Mouse (Mus musculus): ENCODE results near the gene Klf12. TPM values are rescaled to one million over a fixed set of nuclear protein-coding genes. Genes with fewer than 3 reads are reported as not detected.
A peak's percentile ranks its signal among the peaks of the same experiment; 100 is the strongest.

Gene Klf12
- polyA plus RNA-seq, 1 experiment from 2014 or later, result 13.2 TPM

- Histone ChIP-seq H3K9ac (no peak overlapping the region), H3K27me3 (no peaks in the 10 kb centered on the region), H3K27ac (no peak overlapping the region), H3K4me3 (replicated peaks) (no peak overlapping the region), H3K36me3 (no peaks in the 10 kb centered on the region), H3K9me3 (replicated peaks) (0 out of 2 replicates have a peak, but pooled peaks cover 2% of the 10 kb centered on the region), H3K4me2 (no peak overlapping the region), H3K4me1 (no peaks in the 10 kb centered on the region)
- 81% methylated on average over 4 of the region's 4 CpGs for WGBS
- ATAC-seq (replicated peaks; ENCODE audit: low FRiP score), result no peak
Measured at GRCm38 (mm10) chr14:99967920-99968319, 316.6 kb downstream of the Klf12 start.

- 0 out of 2 replicates have a peak, but pooled peaks have one; percentile 49 for ATAC-seq (replicated peaks; ENCODE audit: low FRiP score)
- H3K27ac ChIP-seq, result no peak overlapping the region
- WGBS, result 50% methylated on average over 10 of the region's 10 CpGs
- no peak overlapping the region for H3K4me3 ChIP-seq (replicated peaks)
- 0 out of 2 replicates have a peak, but pooled peaks cover 4% of the 10 kb centered on the region for H3K4me1 ChIP-seq
- H3K9me3 ChIP-seq (replicated peaks), result 0 out of 2 replicates have a peak, but pooled peaks cover 3% of the 10 kb centered on the region
- H3K9ac ChIP-seq, result no peak overlapping the region
- no peaks in the 10 kb centered on the region for H3K36me3 ChIP-seq
- no peak overlapping the region for H3K4me2 ChIP-seq
- no peaks in the 10 kb centered on the region for H3K27me3 ChIP-seq
Measured at GRCm38 (mm10) chr14:99960500-99961229, 323.8 kb downstream of the Klf12 start.

GRCm38 (mm10) chr14:99955133-99955532, 329.3 kb downstream of the Klf12 start:
- no peaks in the 10 kb centered on the region for H3K9me3 ChIP-seq (replicated peaks)
- H3K9ac ChIP-seq, result no peak overlapping the region
- no peaks in the 10 kb centered on the region for H3K4me1 ChIP-seq
- no peak overlapping the region for H3K4me2 ChIP-seq
- 90% methylated on average over 4 of the region's 4 CpGs for WGBS
- H3K27ac ChIP-seq, result no peak overlapping the region
- H3K27me3 ChIP-seq, result no peaks in the 10 kb centered on the region
- no peak overlapping the region for H3K4me3 ChIP-seq (replicated peaks)
- ATAC-seq (replicated peaks; ENCODE audit: low FRiP score), result no peak
- no peaks in the 10 kb centered on the region for H3K36me3 ChIP-seq

DNA sequence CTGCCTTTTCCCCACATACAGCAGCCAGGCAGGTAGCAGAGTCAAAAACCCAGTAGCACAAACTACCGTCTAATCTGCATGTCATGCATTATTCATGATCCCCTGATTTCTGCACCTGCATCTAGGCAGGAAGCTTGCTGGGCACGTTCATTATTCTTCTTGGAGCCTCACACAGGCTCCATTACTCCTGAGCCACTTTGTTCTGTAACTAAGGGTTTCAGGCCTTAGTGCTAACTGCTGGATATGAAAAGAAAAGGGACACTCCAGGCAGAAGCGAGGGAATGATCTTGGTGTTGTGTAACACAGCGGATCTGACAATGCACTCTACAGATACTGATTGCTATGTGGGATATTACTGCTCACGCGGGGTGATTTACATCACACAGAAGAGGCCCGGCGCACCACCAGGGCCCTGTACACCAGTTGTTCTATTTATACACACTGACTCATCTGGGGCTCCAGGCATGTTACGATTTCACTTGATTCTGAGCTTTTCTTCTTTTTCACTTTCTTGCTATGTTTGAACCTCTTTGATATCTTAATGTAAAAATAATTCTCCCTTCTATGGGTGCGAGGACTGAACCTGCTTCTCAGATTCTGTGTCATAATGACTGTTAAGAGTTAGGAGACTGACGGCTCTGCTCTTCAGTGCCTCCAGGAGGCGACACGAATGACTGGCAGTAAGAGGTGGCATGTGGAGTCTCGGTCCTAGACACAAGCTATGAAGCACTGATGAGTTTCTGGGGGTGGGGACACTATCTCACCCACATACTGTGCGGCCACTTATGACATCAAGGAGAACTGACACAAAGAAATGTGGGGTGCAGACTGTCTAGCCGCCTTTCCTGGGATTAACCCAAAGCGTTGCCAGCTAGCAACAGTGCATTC, 340.0 kb downstream of the Klf12 start:
- H3K4me1 ChIP-seq, result peaks cover 21% of the 10 kb centered on the region
- H3K4me2 ChIP-seq, result no peak overlapping the region
- no peaks in the 10 kb centered on the region for H3K27me3 ChIP-seq
- peak overlapping the region; percentile 73 for H3K27ac ChIP-seq
- H3K4me3 ChIP-seq (replicated peaks), result no peak overlapping the region
- H3K9me3 ChIP-seq (replicated peaks), result no peaks in the 10 kb centered on the region
- H3K9ac ChIP-seq, result no peak overlapping the region
- ATAC-seq (replicated peaks; ENCODE audit: low FRiP score), result peak; percentile 38; the same call in 1 of the 2 replicates
- 69% methylated on average over 17 of the region's 17 CpGs for WGBS
- no peaks in the 10 kb centered on the region for H3K36me3 ChIP-seq

GRCm38 (mm10) chr14:99943156-99943555, 341.3 kb downstream of the Klf12 start:
- H3K36me3 ChIP-seq, result no peaks in the 10 kb centered on the region
- 12% methylated on average over 8 of the region's 8 CpGs for WGBS

DNA sequence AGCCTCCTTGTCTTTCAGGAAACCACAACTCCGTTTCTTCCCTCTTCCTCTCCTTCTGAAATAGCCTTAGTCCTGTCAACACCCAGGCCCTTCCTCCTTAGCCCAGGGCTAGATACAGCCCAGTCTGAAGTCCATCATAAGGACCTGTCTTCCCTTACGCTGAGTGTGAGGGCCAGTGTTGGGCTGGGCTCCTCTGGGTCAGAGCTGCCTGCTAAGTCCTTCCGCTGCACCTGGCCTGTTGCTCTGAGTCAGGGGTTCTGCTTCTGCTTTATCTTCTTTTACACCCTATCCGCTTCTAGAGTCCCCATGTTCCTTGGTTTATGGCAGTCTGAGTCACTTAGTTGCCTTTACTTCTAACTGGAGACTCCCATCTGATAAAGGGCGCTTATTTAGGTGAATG, 351.0 kb downstream of the Klf12 start:
- H3K27ac ChIP-seq, result no peak overlapping the region
- ATAC-seq (replicated peaks; ENCODE audit: low FRiP score), result no peak
- 81% methylated on average over 5 of the region's 5 CpGs for WGBS

More at GRCm38 (mm10) chr14:99943156-99943555, 341.3 kb downstream of the Klf12 start:
- peak; percentile 93 for ATAC-seq (replicated peaks; ENCODE audit: low FRiP score)
- peak overlapping the region; percentile 30 for H3K4me2 ChIP-seq
- no peaks in the 10 kb centered on the region for H3K27me3 ChIP-seq
- H3K4me1 ChIP-seq, result peaks cover 21% of the 10 kb centered on the region
- no peaks in the 10 kb centered on the region for H3K9me3 ChIP-seq (replicated peaks)
- no peak overlapping the region for H3K9ac ChIP-seq
- H3K4me3 ChIP-seq (replicated peaks), result no peak overlapping the region
- peak overlapping the region; percentile 78 for H3K27ac ChIP-seq

DNA sequence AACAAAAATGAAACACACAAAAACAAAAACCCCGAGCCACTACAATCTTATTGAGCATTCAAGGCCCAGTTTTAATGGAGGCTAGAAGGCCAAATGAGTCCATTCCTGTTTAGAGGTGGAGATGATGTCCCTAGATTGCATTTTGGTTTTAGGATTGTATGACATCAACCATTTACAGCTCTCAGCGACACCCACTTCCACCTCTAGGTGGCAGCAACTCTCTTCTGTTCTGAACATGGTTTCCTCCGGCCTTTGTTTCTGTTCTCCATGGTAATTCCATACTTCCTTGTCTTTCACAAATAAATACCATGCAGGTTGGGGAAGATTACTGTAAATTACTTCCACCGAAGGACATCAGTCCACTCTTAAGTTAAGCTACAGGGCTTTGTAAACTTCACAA, 352.6 kb downstream of the Klf12 start:
- H3K4me1 ChIP-seq, result no peaks in the 10 kb centered on the region
- no peak overlapping the region for H3K9ac ChIP-seq
- no peak overlapping the region for H3K27ac ChIP-seq
- no peak overlapping the region for H3K4me2 ChIP-seq
- 8% methylated on average over 4 of the region's 4 CpGs for WGBS
- no peaks in the 10 kb centered on the region for H3K36me3 ChIP-seq
- H3K4me3 ChIP-seq (replicated peaks), result no peak overlapping the region
- H3K27me3 ChIP-seq, result no peaks in the 10 kb centered on the region
- H3K9me3 ChIP-seq (replicated peaks), result no peaks in the 10 kb centered on the region
- ATAC-seq (replicated peaks; ENCODE audit: low FRiP score), result no peak

More for the DNA sequence above, 351.0 kb downstream of the Klf12 start:
- Histone ChIP-seq H3K36me3 (no peaks in the 10 kb centered on the region), H3K9me3 (replicated peaks) (no peaks in the 10 kb centered on the region), H3K9ac (no peak overlapping the region), H3K27me3 (no peaks in the 10 kb centered on the region), H3K4me3 (replicated peaks) (no peak overlapping the region), H3K4me2 (no peak overlapping the region), H3K4me1 (no peaks in the 10 kb centered on the region)

DNA sequence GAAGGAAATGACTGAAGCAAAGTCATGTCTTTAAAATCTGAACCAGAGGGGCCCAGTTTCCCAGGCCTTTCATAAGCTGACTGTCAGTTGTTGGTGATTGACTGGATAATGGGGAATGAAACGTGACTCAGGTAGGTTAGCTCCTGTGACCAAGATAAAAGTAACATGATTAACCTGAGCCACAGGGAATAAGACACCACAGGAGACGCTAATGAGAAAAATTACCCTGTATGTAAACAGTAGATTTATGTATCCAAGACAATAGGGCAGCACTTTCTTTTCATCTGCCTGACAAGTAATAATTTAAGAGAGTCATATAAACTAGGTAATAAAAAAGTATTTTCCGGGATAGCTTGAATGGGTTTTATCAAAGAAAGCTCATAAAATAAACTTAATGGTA, 372.6 kb downstream of the Klf12 start:
- H3K27ac ChIP-seq, result no peak overlapping the region
- WGBS, result 25% methylated on average over 3 of the region's 3 CpGs
- H3K4me1 ChIP-seq, result 0 out of 2 replicates have a peak, but pooled peaks cover 4% of the 10 kb centered on the region
- H3K4me3 ChIP-seq (replicated peaks), result no peak overlapping the region
- ATAC-seq (replicated peaks; ENCODE audit: low FRiP score), result no peak
- no peak overlapping the region for H3K9ac ChIP-seq
- H3K9me3 ChIP-seq (replicated peaks), result no peaks in the 10 kb centered on the region
- no peaks in the 10 kb centered on the region for H3K36me3 ChIP-seq
- H3K27me3 ChIP-seq, result no peaks in the 10 kb centered on the region
- no peak overlapping the region for H3K4me2 ChIP-seq

GRCm38 (mm10) chr14:99910876-99911275, 373.6 kb downstream of the Klf12 start:
- Histone ChIP-seq H3K27me3 (no peaks in the 10 kb centered on the region), H3K4me3 (replicated peaks) (no peak overlapping the region), H3K4me2 (no peak overlapping the region), H3K27ac (no peak overlapping the region), H3K9ac (no peak overlapping the region), H3K4me1 (0 out of 2 replicates have a peak, but pooled peaks cover 4% of the 10 kb centered on the region), H3K36me3 (no peaks in the 10 kb centered on the region), H3K9me3 (replicated peaks) (no peaks in the 10 kb centered on the region)
- WGBS, result 74% methylated on average over 4 of the region's 5 CpGs
- ATAC-seq (replicated peaks; ENCODE audit: low FRiP score), result peak; percentile 40; the same call in 1 of the 2 replicates

DNA sequence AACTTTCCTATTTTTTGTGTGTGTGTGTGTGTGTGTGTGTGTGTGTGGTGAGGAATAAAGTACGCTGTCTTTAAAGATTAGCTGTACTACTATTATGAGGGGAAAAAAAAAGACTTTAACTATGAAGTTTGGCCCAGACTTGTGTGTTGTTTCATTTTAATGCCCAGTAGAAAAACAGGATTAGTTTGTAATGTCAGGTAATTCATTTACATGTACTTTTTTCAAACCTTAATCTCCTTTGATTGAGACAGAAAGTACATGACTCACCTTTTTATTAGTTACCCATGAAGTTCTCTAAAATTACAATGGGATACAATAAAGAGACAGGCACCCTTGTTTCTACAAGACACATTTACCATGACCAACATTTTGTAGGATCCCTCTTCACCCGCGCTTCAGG, 383.6 kb downstream of the Klf12 start:
- no peak overlapping the region for H3K4me3 ChIP-seq (replicated peaks)
- H3K4me2 ChIP-seq, result no peak overlapping the region
- no peaks in the 10 kb centered on the region for H3K9me3 ChIP-seq (replicated peaks)
- H3K9ac ChIP-seq, result no peak overlapping the region
- 95% methylated on average over 3 of the region's 3 CpGs for WGBS
- ATAC-seq (replicated peaks; ENCODE audit: low FRiP score), result no peak
- no peaks in the 10 kb centered on the region for H3K4me1 ChIP-seq
- H3K36me3 ChIP-seq, result no peaks in the 10 kb centered on the region
- no peaks in the 10 kb centered on the region for H3K27me3 ChIP-seq
- H3K27ac ChIP-seq, result no peak overlapping the region

DNA sequence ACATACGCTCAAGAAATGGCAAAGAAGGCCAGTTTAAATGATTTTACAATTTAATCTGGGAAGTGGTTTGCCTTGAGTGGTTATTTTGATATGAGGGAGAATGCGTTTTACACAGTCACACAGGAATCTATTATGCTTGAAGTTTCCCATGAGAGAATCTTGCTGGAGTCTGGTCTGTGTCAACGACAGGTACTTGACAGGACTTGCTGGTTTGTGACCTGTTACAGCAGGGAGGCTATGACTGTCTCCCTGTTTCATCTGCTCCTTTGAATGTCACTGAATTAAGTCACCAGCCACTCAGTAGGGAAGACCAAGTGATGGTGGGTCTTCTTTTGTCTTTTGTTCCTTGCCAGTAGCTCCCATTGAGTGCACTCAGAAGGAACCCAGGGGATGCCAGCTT, 385.6 kb downstream of the Klf12 start:
- Histone ChIP-seq H3K4me3 (replicated peaks) (no peak overlapping the region), H3K27me3 (no peaks in the 10 kb centered on the region), H3K36me3 (no peaks in the 10 kb centered on the region), H3K9ac (no peak overlapping the region), H3K4me1 (no peaks in the 10 kb centered on the region), H3K27ac (no peak overlapping the region), H3K4me2 (no peak overlapping the region), H3K9me3 (replicated peaks) (no peaks in the 10 kb centered on the region)
- no peak for ATAC-seq (replicated peaks; ENCODE audit: low FRiP score)
- 67% methylated on average over 3 of the region's 3 CpGs for WGBS
